Mouse (Mus musculus): ENCODE measurements around the gene Strbp.
A peak's percentile ranks its signal among the peaks of the same experiment; 100 is the strongest.

Strbp gene

DNA sequence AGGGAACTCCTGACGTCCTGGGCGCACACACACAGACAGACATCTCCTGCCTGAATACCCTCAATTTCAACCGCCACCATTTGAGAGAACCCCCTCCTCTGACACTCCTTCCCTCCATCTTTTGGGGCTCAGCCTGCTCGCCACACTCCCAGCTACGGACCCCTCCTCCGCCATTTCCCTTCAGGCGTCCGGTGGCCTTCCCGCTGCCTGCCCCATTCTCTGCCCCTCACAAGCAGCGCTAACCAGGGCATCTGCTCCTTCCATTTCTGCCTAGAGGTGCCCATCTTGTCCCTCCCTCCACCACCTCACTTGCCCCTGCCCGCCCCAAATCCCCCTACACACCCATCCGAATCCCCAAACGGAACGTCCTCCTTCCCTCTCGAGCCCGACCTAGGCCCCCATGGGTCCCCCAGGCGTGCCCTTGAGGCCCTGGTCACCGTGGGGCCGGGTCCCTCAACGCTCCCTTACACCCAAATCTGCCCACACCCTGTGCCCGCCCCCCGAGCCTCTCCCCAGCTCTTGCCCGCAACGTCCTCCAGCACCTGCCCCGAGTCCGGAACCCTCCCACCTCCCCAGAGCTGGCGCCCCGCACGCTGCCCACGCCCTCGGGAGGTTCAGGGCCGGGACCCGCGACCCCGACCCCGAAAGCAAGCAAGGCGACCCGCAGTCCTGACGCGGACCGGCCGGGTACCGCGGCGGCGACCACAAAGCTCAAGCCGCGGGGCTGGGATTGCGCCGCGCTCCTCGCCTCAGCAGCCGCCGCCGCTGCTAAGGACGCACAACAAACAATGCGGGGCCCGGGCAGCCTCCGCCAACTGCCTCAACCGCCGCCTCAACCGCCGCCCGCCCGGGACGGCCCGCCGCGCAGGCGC lies 1.1 kb downstream of the Strbp start:
- peak; percentile 17 to 38 for DNase-seq

- DNase-seq, result no peak
Observed at GRCm38 (mm10) chr2:37689064-37689615, 14.5 kb downstream of the Strbp start.

- DNase-seq, result no peak
Observed at GRCm38 (mm10) chr2:37687031-37687430, 16.6 kb downstream of the Strbp start.

DNA sequence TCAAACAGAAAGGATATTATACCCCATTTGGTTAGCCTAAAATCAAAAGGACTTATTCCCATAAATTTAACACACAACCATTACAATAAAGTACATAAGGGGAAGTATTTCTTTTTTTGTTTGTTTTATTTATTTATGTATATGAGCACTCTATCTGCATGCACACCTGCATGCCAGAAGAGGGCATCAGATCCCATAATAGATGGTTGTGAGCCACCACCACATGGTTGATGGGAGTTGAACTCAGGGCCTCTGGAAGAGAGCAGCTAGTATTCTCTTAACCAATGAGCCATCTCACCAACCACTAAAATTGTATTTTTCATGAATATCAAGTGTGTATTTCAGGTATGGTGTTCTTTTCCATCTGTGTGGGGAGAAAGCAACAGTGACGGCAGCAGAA lies 18.8 kb downstream of the Strbp start:
- no peak for DNase-seq

- no peak for DNase-seq
Observed at GRCm38 (mm10) chr2:37682197-37682811, 21.4 kb downstream of the Strbp start.

DNA sequence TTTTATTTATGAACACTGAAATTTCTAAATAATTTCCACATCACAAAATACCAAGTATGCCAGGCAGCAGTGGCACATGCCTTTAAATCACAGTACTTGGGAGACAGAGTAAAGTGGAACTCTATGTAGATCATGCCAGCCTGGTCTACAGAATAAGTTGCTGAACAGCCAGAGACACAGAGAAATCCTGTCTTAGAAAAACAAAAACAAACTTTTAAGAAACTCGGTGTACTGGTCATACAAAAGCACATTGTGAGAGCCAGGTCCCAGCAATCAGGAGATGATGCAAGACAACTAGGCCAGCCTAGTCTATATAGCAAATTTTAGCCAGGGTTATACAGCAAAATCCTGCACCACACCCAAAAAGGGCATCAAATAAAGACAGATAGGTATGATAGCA lies 52.6 kb downstream of the Strbp start:
- no peak for DNase-seq

DNA sequence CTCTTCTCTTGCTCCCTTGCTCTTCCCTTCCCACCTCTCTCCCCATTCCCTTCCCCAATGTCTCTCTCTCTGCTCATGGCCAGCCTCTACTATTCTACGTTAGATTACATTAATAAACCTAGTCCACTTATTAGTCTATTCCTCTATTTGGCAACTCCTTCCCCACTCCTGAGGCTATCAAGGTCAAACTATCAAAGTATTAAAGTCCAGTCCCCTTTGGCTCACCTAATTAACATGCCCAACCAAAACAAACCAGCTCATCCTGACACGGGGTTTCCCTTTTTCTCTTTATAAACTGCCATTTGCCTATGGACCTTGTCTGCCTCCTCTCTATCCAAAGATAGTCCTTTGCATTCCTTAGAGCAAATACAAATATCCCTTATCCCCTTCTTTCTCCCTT lies 54.1 kb downstream of the Strbp start:
- no peak for DNase-seq

GRCm38 (mm10) chr2:37648966-37649365 lies 54.7 kb downstream of the Strbp start:
- DNase-seq, result no peak

DNA sequence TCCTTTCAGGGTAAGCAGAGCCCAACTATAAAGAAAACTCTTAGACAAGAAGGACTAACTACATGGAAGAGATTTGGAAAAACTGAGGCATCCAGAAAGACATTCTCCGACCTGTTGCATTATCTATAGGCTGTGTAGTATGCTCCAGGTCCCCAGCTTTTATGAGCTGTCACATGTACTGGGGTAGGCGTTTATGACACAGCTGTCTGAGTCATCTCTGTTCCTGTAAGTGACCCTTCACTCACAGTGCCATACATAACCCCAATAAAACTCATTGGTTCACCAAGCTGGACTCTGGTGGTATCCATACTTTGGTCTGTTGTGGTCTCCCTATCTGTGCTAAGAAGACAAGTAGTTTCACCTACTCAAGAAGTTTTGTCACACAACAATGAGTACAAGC lies 80.3 kb downstream of the Strbp start:
- DNase-seq, result no peak

DNA sequence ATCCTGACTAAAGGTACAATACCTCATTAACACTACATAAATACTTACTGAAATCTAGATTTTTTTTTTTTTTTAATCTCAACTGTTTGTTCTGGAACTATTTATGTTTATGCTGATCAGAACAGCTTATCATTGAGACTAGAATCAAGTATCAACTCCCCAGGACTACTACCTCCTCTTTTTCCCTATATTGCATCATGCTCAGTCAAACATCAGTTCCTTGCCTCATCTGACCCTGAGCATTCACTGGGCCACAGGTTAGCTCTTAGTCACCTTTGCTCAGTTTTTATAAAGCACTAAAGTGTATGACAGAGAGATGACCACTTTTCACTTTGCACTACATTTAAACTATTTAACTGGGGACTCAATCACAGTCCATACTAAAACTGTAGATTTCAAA lies 115.7 kb downstream of the Strbp start:
- no peak for DNase-seq

DNA sequence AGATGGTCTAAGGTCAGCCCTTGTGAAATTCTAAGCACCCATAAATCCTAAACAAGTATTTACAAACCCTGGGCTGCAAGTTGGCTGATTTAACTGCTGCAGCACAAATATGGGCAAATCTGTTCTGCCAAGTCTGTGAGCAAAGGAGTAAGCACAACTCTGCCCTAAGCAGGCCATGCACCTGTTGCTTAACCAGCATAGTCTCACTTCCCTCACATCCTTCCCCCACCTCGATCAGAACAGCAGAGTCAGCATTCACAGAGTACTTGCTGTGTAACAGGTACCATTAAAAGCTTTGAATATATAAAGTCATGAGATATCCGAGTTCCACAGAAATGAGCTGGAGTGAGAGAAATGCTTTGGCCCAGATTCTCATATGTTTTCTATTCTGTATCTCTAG lies 125.5 kb downstream of the Strbp start:
- DNase-seq, result no peak

- DNase-seq, result no peak
Observed at GRCm38 (mm10) chr2:37576661-37577060, 127.0 kb downstream of the Strbp start.

GRCm38 (mm10) chr2:37572141-37572540 lies 131.5 kb downstream of the Strbp start:
- no peak for DNase-seq

DNA sequence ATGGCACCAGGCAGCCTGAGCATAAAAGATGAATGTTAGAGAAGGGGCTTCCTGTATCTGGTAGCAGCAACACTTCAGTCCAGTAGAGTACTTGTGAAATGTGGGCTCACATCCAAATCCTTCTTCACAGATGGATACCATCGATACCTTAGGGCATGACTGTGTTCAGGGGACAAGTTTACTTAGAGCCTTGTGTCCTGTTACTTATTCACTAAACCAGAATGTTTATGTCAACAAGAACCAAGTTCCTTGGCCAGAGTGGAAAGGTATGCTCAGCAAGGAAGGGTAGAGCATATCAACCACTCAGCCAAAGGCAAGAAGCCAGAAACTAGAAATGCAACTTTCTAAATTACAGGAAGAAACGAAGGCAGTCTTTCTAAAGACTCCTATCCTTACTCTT lies 133.0 kb downstream of the Strbp start:
- peak in 1 of 2 experiments; percentile 17 for DNase-seq

DNA sequence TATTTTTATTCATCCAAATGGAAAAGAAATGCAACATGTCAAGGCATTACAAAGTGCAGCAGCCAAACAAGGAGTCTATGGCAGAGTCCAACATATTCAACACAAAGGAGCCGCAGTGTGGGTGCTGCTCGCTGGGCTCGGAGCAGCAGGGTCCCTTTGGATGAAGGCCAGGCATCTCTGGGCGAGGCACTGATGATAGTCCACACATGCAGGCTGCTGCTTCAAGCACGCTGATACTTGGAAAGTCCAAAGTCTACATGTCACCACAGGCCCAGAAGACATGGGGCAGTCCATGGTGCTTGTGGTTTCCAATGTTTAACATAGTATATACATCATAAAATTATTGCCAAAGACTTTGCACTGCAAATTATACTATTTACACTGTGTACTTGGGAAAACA lies 133.8 kb downstream of the Strbp start:
- no peak for DNase-seq

- no peak for DNase-seq
Observed at GRCm38 (mm10) chr2:37566035-37566434, 137.6 kb downstream of the Strbp start.

DNA sequence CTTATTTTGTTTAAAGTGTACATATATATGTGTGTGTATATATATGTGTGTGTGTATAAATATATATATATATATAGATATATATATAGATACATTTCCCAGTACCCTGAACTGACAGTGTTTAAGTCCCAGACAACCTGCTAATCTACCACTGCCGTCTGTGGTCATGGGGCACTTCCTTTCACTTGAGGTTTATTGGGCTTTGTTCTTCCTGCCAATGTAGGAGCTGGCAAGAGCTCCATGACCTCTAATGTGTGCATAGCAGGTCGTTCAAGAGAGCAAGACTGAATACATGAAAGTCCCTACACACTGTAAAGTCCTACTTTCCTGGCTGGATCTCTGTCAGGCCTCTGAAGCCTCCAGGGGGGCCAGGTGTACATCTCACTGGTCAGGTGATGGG lies 138.1 kb downstream of the Strbp start:
- peak in 1 of 2 experiments; percentile 8 for DNase-seq

GRCm38 (mm10) chr2:37556366-37556765 lies 147.3 kb downstream of the Strbp start:
- no peak for DNase-seq

DNA sequence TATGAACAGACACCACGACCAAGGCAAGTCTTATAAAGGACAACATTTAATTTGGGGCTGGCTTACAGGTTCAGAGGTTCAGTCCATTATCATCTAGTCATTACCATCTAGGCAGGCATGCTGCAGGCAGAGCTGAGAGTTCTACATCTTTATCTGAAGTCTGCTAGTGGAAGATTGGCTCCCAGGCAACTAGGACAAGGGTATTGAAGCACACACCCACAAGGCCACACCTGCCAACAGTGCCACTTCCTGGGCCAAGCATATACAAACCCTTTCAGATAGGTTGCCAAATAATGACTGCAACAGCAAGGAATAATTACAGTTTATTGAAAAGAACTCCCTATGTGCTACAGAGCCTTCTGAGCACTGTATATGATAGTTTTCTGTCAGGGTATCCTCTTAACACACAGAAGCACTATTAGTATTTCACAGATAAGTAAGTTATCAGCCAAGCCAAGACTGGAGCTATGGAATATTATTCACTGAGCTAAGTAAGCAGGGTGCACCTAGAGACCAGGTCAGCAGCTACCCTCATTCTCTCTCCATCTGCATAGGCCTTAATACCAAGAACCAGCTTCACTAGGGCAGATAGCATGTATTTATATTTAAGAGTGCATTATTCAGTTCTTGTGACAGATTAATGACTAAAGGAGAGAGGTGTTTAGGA lies 154.2 kb downstream of the Strbp start:
- DNase-seq, result peak in 1 of 2 experiments; percentile 13

GRCm38 (mm10) chr2:37531639-37532038 lies 172.0 kb downstream of the Strbp start:
- DNase-seq, result no peak

DNA sequence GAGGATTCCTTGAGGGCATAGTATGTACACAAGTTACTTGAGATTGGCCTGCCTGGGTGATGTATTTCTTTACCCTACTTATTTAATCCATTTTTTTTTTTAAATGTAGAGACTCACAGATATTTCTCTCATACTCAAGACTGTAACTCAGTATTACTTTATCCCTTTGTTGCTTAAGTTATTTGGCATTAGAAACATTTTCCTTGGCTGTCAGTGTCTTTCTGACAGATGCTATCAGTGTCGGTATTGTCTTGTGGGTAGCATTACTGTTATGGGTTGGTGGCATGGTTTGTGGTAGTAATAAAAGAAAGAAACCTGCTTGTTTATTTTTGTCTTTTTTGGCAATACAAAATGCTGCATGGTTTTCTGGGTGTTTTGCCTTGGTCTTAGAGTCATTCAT lies 172.9 kb downstream of the Strbp start:
- no peak for DNase-seq

GRCm38 (mm10) chr2:37529397-37529796 lies 174.3 kb downstream of the Strbp start:
- DNase-seq, result no peak

GRCm38 (mm10) chr2:37527587-37527986 lies 176.1 kb downstream of the Strbp start:
- DNase-seq, result no peak

DNA sequence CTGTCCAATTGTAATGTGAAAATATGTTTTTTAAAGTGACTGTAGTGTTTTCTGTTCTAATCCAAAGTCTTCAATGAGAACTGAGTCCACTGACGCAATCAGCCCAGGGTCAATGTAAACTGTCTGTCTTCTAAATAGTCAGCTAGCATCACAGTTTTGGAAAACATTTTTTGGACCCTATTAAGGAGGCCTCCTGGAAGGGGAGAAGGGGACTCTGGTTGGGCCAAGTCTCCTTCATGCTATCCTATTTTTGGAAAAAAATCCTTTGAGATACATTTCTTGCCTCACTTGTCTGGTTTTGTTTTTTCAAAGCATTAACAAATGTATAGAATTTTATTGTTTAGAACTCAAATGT lies 184.4 kb downstream of the Strbp start:
- no peak for DNase-seq
